22 mouse cellular contexts compared by ENCODE assay signal in the genomic region with DNA sequence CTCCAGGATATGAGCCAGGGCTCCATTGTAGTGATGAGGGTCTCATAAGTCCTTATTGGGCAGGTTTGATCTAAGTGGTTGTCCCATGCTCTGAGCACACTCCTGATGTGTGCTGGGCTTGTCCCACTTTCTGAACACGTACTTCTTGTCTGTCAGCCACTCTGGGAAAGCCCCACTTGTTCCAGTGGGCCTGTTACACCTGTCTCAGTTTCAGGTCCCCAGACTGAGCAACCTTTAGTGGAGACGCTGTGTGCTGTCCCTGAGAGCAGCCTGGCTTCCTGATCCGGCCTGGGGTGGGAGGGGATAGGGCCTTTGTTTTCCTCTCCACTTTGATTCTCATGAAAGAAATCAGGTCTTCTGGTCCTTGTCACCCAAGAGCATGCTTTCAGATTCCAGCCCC. TPM values are rescaled to one million over a fixed set of nuclear protein-coding genes. Genes with fewer than 3 reads are reported as not detected.
"Had no signal": no experiment of that assay in that cellular context is flagged by ENCODE, and none has a peak within 500 bp of the region (broad histone marks: within the 10 kb centered on the region; RNA-seq: fewer than 3 reads in every experiment).

No protein-coding gene starts in this region.

- H3K9ac ChIP-seq: liver, embryonic 15.5 days; neural tube, embryonic 15.5 days; stomach, embryonic 15.5 days had no signal

- ATAC-seq: lung, postnatal 0 days had no signal

- H3K36me3 ChIP-seq: limb, embryonic 10.5 days; liver, embryonic 15.5 days; neural tube, embryonic 15.5 days; stomach, embryonic 15.5 days had no signal

- H3K9me3 ChIP-seq: limb, embryonic 10.5 days; liver, embryonic 15.5 days; neural tube, embryonic 15.5 days; stomach, embryonic 15.5 days had no signal

- H3K4me3 ChIP-seq: left cerebral cortex, adult 2 months; limb, embryonic 10.5 days; liver, embryonic 15.5 days; myocyte; neural tube, embryonic 15.5 days; stomach, embryonic 15.5 days had no signal

- H3K27ac ChIP-seq: left cerebral cortex, adult 2 months; limb, embryonic 10.5 days; liver, embryonic 15.5 days; neural tube, embryonic 15.5 days; stomach, embryonic 15.5 days had no signal

- H3K27me3 ChIP-seq: liver, embryonic 15.5 days; neural tube, embryonic 15.5 days; stomach, embryonic 15.5 days had no signal

- H3K4me2 ChIP-seq: liver, embryonic 11.5 days; liver, embryonic 15.5 days; neural tube, embryonic 15.5 days; stomach, embryonic 15.5 days had no signal

- H3K4me1 ChIP-seq: limb, embryonic 10.5 days; liver, embryonic 15.5 days; neural tube, embryonic 15.5 days; stomach, embryonic 15.5 days had no signal

- DNase-seq: kidney, adult 11 months; kidney, adult 9 months; kidney, postnatal 10 days; lung, adult 2 months; lung, postnatal 36 days; midbrain, embryonic 14.5 days; right cerebral cortex, postnatal 4 days; spleen, adult 18-20 months; thymus, postnatal 25 days had no signal

RNA-seq across cellular contexts. Expression of gene Ccr6, which starts 25.7 kb away (rescaled TPM):
- total RNA-seq: layer of hippocampus, postnatal 14 days; left cerebral cortex, adult 2 months; left cerebral cortex, postnatal 14 days; megakaryocyte progenitor cell, adult 5-6 weeks had no signal
- polyA plus RNA-seq: limb, embryonic 10.5 days; limb, embryonic 14.5 days; liver, embryonic 11.5 days; liver, embryonic 15.5 days; midbrain, embryonic 14.5 days; myocyte; neural tube, embryonic 11.5 days; neural tube, embryonic 15.5 days had no signal
